In genomic region chr15:99772277-99772880, GRCm38 (mm10) we compare ENCODE assay signal across 8 mouse cellular contexts. TPM values are rescaled to one million over a fixed set of nuclear protein-coding genes. Genes with fewer than 3 reads are reported as not detected.
A peak's percentile ranks its signal among the peaks of the same experiment; 100 is the strongest.
DNase-seq lines count a peak whose midpoint lies in the region; ATAC-seq and TF ChIP-seq lines count a peak whose summit lies in the region.

No protein-coding gene starts in this region.

- H3K36me3 ChIP-seq in heart, embryonic 13.5 days: no peaks in the 10 kb centered on the region; the same call in 1 of the 2 replicates
- no peaks in the 10 kb centered on the region for H3K36me3 ChIP-seq in liver, embryonic 11.5 days (ENCODE audit: control insufficient read depth, insufficient read depth, low read length)
- peaks cover under 1% of the 10 kb centered on the region for H3K36me3 ChIP-seq in myocyte (ENCODE audit: control insufficient read depth, insufficient read depth)

- peaks cover 41% of the 10 kb centered on the region for H3K79me2 ChIP-seq in myocyte (ENCODE audit: control insufficient read depth, insufficient read depth)

- TF ChIP-seq POLR2A in myocyte (IDR thresholded peaks at IDR 0.05; ENCODE audit: insufficient read length, low read depth): peak; percentile 92

- H3K27ac ChIP-seq in heart, embryonic 13.5 days (replicated peaks): peak overlapping the region; percentile 87
- H3K27ac ChIP-seq in liver, embryonic 11.5 days (ENCODE audit: low read depth, low read length): peak overlapping the region; percentile 5

- H3K27me3 ChIP-seq in heart, embryonic 13.5 days (replicated peaks): no peaks in the 10 kb centered on the region
- no peaks in the 10 kb centered on the region for H3K27me3 ChIP-seq in liver, embryonic 11.5 days (replicated peaks; ENCODE audit: control insufficient read depth, insufficient read depth, low read length)
- no peaks in the 10 kb centered on the region for H3K27me3 ChIP-seq in myocyte (ENCODE audit: control insufficient read depth, insufficient read depth, insufficient read length)

- peaks cover 23% of the 10 kb centered on the region for H3K4me1 ChIP-seq in heart, embryonic 13.5 days
- peaks cover 10% of the 10 kb centered on the region for H3K4me1 ChIP-seq in liver, embryonic 11.5 days (replicated peaks; ENCODE audit: control insufficient read depth, insufficient read depth, low read length)

- H3K9ac ChIP-seq in heart, embryonic 13.5 days: peak overlapping the region; percentile 92
- peak overlapping the region; percentile 74 for H3K9ac ChIP-seq in liver, embryonic 11.5 days (ENCODE audit: low read depth, low read length)

- H3ac ChIP-seq in myocyte (ENCODE audit: control insufficient read depth, insufficient read length): peak overlapping the region; percentile 40

- H3K4me2 ChIP-seq in heart, embryonic 13.5 days: peak overlapping the region; percentile 90
- peak overlapping the region; percentile 94 for H3K4me2 ChIP-seq in liver, embryonic 11.5 days
- peak overlapping the region; percentile 87 for H3K4me2 ChIP-seq in myocyte (ENCODE audit: low read depth)

- under 1% methylated on average over 36 of the region's 41 CpGs for WGBS in heart, embryonic 13.5 days
- under 1% methylated on average over 39 of the region's 41 CpGs for WGBS in liver, embryonic 11.5 days

- peak overlapping the region; percentile 80 for H3K4me3 ChIP-seq in heart, embryonic 13.5 days
- peak overlapping the region; percentile 60 for H3K4me3 ChIP-seq in liver, embryonic 11.5 days (ENCODE audit: low read depth, low read length)
- H3K4me3 ChIP-seq in myocyte: peak overlapping the region; percentile 62

- ATAC-seq in CD4-positive, CD25-positive, alpha-beta regulatory T cell, adult 4 months: peak; percentile 80
- peak; percentile 90 for ATAC-seq in heart, embryonic 13.5 days (ENCODE audit: extremely low read depth, insufficient number of reproducible peaks, low FRiP score, low TSS enrichment)
- ATAC-seq in liver, embryonic 11.5 days (replicated peaks; ENCODE audit: low FRiP score): peak; percentile 93

- H3K9me3 ChIP-seq in heart, embryonic 13.5 days: no peaks in the 10 kb centered on the region
- H3K9me3 ChIP-seq in liver, embryonic 11.5 days (ENCODE audit: control insufficient read depth, low read length): no peaks in the 10 kb centered on the region

- peak; percentile 19 for DNase-seq in c-Kit-negative CD71-positive TER-119-positive erythroid progenitor cells, embryonic 14.5 days (ENCODE audit: low read depth, low spot score)
- peak; percentile 68 for DNase-seq in fat pad, adult 2 months (ENCODE audit: extremely low read depth, low read depth, low spot score)
- DNase-seq in kidney, postnatal 10 days: peak; percentile 95
- peak; percentile 88 for DNase-seq in liver, embryonic 11.5 days (ENCODE audit: low spot score)
- peak; percentile 74 to 87 for DNase-seq in spleen, postnatal 4 days (ENCODE audit: low spot score in 2 of 2)

TF ChIP-seq in myocyte, 11 proteins besides CTCF, POLR2A, EP300 and RAD21:
- no peak for TF ChIP-seq E2F4 (IDR thresholded peaks at IDR 0.05; ENCODE audit: insufficient read depth)
- no peak for TF ChIP-seq REST (IDR thresholded peaks at IDR 0.05; ENCODE audit: insufficient read depth, insufficient read length)
- peak; percentile 89 for TF ChIP-seq POLR2AphosphoS2 (IDR thresholded peaks at IDR 0.05; ENCODE audit: insufficient read length, low read depth)
- no peak for TF ChIP-seq USF1 (IDR thresholded peaks at IDR 0.05; ENCODE audit: low read depth)
- no peak for TF ChIP-seq TCF12 (IDR thresholded peaks at IDR 0.05; ENCODE audit: insufficient read depth, poor library complexity, severe bottlenecking)
- no peak for TF ChIP-seq TCF3 (IDR thresholded peaks at IDR 0.05; ENCODE audit: insufficient read length, low read depth)
- TF ChIP-seq MYOG (IDR thresholded peaks at IDR 0.05; ENCODE audit: control insufficient read depth in 1 of 3, insufficient read depth in 1 of 3, insufficient read length in 2 of 3, low read depth in 2 of 3): no peak
- peak; percentile 44 for TF ChIP-seq SRF (IDR thresholded peaks at IDR 0.05; ENCODE audit: control insufficient read depth, insufficient read length, low read depth)
- no peak for TF ChIP-seq CEBPB (IDR thresholded peaks at IDR 0.05; ENCODE audit: insufficient read depth, poor library complexity, severe bottlenecking)
- TF ChIP-seq MYOD1 (IDR thresholded peaks at IDR 0.05; ENCODE audit: control insufficient read depth in 1 of 3, insufficient read length in 2 of 3, low read depth in 2 of 3): peak in 1 of 3 experiments; percentile 19

RNA-seq across cellular contexts. Expression of gene Cers5, which starts 0.3 kb away (rescaled TPM):
- polyA plus RNA-seq in CD4-positive, CD25-positive, alpha-beta regulatory T cell, adult 4 months (2017; shearing (Covaris generic)): 10 to 100 TPM; 54.4 to 64.6 TPM
- 51.6 and 54.7 TPM in 2 replicates for polyA plus RNA-seq in heart, embryonic 13.5 days (2015; fragmentation: Nextera tagmentation; extraction: Ambion mirVana)
- 32.3 and 34.7 TPM in 2 replicates for polyA plus RNA-seq in liver, embryonic 11.5 days (2014; fragmentation: Nextera tagmentation; extraction: Ambion mirVana)
- polyA plus RNA-seq in myocyte (2012; fragmentation: generic; extraction: Trizol): 68.6 TPM

RNA-seq across cellular contexts. Expression of gene Cox14, which starts 47.0 kb away (rescaled TPM):
- 100 to 1,000 TPM; 139 to 168 TPM for polyA plus RNA-seq in CD4-positive, CD25-positive, alpha-beta regulatory T cell, adult 4 months (2017; shearing (Covaris generic))
- 155 and 181 TPM in 2 replicates for polyA plus RNA-seq in heart, embryonic 13.5 days (2015; fragmentation: Nextera tagmentation; extraction: Ambion mirVana)
- 134 and 153 TPM in 2 replicates for polyA plus RNA-seq in liver, embryonic 11.5 days (2014; fragmentation: Nextera tagmentation; extraction: Ambion mirVana)
- polyA plus RNA-seq in myocyte (2012; fragmentation: generic; extraction: Trizol): 410 TPM

RNA-seq across cellular contexts. Expression of gene Gpd1, which starts 55.1 kb away (rescaled TPM):
- polyA plus RNA-seq in CD4-positive, CD25-positive, alpha-beta regulatory T cell, adult 4 months (2017; shearing (Covaris generic)): under 1 TPM in 1 of 2 experiments, not detected in 1; 0.41 TPM
- polyA plus RNA-seq in heart, embryonic 13.5 days (2015; fragmentation: Nextera tagmentation; extraction: Ambion mirVana): 1.3 and 1.8 TPM in 2 replicates
- polyA plus RNA-seq in liver, embryonic 11.5 days (2014; fragmentation: Nextera tagmentation; extraction: Ambion mirVana): 3.4 and 4.3 TPM in 2 replicates
- 6.9 TPM for polyA plus RNA-seq in myocyte (2012; fragmentation: generic; extraction: Trizol)

Comparison
In these comparisons a context has a peak if more than half of its experiments do, and no peak if none do; other contexts are left out.
1. Peak in every context shown above with its lines: DNase-seq, ATAC-seq, H3K4me3 ChIP-seq and H3K27ac ChIP-seq.
2. DNase-seq: peak in every context shown above with its lines; median percentile 95 in kidney, postnatal 10 days; 88 in liver, embryonic 11.5 days; 80 in spleen, postnatal 4 days; 68 in fat pad, adult 2 months; 19 in c-Kit-negative CD71-positive TER-119-positive erythroid progenitor cells, embryonic 14.5 days.